24 mouse cellular contexts compared by ENCODE assay signal in genomic region chr3:148602730-148603255, GRCm38 (mm10).
A peak's percentile ranks its signal among the peaks of the same experiment; 100 is the strongest.
DNase-seq lines count a peak whose midpoint lies in the region; ATAC-seq and TF ChIP-seq lines count a peak whose summit lies in the region.
"Had no signal": no experiment of that assay in that cellular context is flagged by ENCODE, and none has a peak within 500 bp of the region (broad histone marks: within the 10 kb centered on the region; RNA-seq: fewer than 3 reads in every experiment).

No protein-coding gene starts in this region.

- H3K36me3 ChIP-seq in forebrain, embryonic 14.5 days (ENCODE audit: control insufficient read depth, insufficient read depth, low read length) = no peaks in the 10 kb centered on the region
- H3K36me3 ChIP-seq in forebrain, postnatal 0 days (ENCODE audit: insufficient read depth) = no peaks in the 10 kb centered on the region
- H3K36me3 ChIP-seq in kidney, adult 2 months (ENCODE audit: control insufficient read depth, insufficient read depth, low read length) = no peaks in the 10 kb centered on the region
- no peaks in the 10 kb centered on the region for H3K36me3 ChIP-seq in midbrain, postnatal 0 days (ENCODE audit: insufficient read depth, low read length)
- no peaks in the 10 kb centered on the region for H3K36me3 ChIP-seq in midbrain, embryonic 11.5 days (ENCODE audit: control insufficient read depth, insufficient read depth, low read length)
- H3K36me3 ChIP-seq: embryonic facial prominence, embryonic 12.5 days; forebrain, embryonic 15.5 days; heart, embryonic 12.5 days; limb, embryonic 13.5 days; liver, embryonic 13.5 days; midbrain, embryonic 15.5 days; stomach, embryonic 15.5 days had no signal

- no peak for TF ChIP-seq POLR2A in kidney, adult 2 months (IDR thresholded peaks at IDR 0.05; ENCODE audit: low read depth, low read length)

- TF ChIP-seq CTCF in forebrain, postnatal 0 days (IDR thresholded peaks at IDR 0.05; ENCODE audit: low read depth) = no peak
- TF ChIP-seq CTCF in kidney, adult 2 months (conservative IDR thresholded peaks at IDR 0.05; ENCODE audit: insufficient read depth, insufficient read length, low read depth, low read length) = no peak
- no peak for TF ChIP-seq CTCF in midbrain, postnatal 0 days (IDR thresholded peaks at IDR 0.05)

- DNase-seq in forebrain, embryonic 14.5 days (ENCODE audit: low spot score) = peak; percentile 23
- DNase-seq in forebrain, postnatal 0 days = no peak
- DNase-seq in kidney, adult 2 months = peak; percentile 58
- no peak for DNase-seq in kidney, adult 11 months
- peak; percentile 14 for DNase-seq in midbrain, postnatal 0 days (ENCODE audit: low spot score)
- DNase-seq in midbrain, embryonic 11.5 days (ENCODE audit: low spot score, missing footprints) = no peak
- DNase-seq in layer of hippocampus, adult 9-11 months = no peak
- DNase-seq: adrenal gland, postnatal 10 days; cerebellum, adult 18-20 months; embryo, embryonic 11 days; kidney, adult 8-10 months; kidney, postnatal 14 days; liver, embryonic 13.5 days; lung, adult 18-20 months; lung, postnatal 14 days; right cerebral cortex, postnatal 25 days had no signal

- 84% methylated on average over 5 of the region's 5 CpGs for WGBS in forebrain, embryonic 14.5 days
- 60% methylated on average over 5 of the region's 5 CpGs for WGBS in forebrain, postnatal 0 days
- WGBS in kidney, adult 2 months = 75% methylated on average over 5 of the region's 5 CpGs
- 85% methylated on average over 5 of the region's 5 CpGs for WGBS in midbrain, postnatal 0 days
- WGBS in midbrain, embryonic 11.5 days = 88% methylated on average over 5 of the region's 5 CpGs

- no peaks in the 10 kb centered on the region for H3K9me3 ChIP-seq in forebrain, embryonic 14.5 days (replicated peaks; ENCODE audit: control insufficient read depth, low read length)
- H3K9me3 ChIP-seq in forebrain, postnatal 0 days (ENCODE audit: low read length) = no peaks in the 10 kb centered on the region
- H3K9me3 ChIP-seq in midbrain, postnatal 0 days (ENCODE audit: low read length) = no peaks in the 10 kb centered on the region
- H3K9me3 ChIP-seq in midbrain, embryonic 11.5 days (ENCODE audit: control insufficient read depth, low read length) = no peaks in the 10 kb centered on the region
- H3K9me3 ChIP-seq: embryonic facial prominence, embryonic 12.5 days; forebrain, embryonic 15.5 days; heart, embryonic 12.5 days; limb, embryonic 13.5 days; liver, embryonic 13.5 days; midbrain, embryonic 15.5 days; stomach, embryonic 15.5 days had no signal

- no peak overlapping the region for H3K9ac ChIP-seq in forebrain, embryonic 14.5 days (ENCODE audit: low read length)
- no peak overlapping the region for H3K9ac ChIP-seq in forebrain, postnatal 0 days
- H3K9ac ChIP-seq in midbrain, postnatal 0 days (replicated peaks; ENCODE audit: low read length, poor library complexity, severe bottlenecking) = no peak overlapping the region
- no peak overlapping the region for H3K9ac ChIP-seq in midbrain, embryonic 11.5 days (ENCODE audit: low read length)
- H3K9ac ChIP-seq: embryonic facial prominence, embryonic 12.5 days; forebrain, embryonic 15.5 days; heart, embryonic 12.5 days; limb, embryonic 13.5 days; liver, embryonic 13.5 days; midbrain, embryonic 15.5 days; stomach, embryonic 15.5 days had no signal

- H3K4me1 ChIP-seq in forebrain, embryonic 14.5 days (ENCODE audit: control insufficient read depth, insufficient read depth, low read length) = no peaks in the 10 kb centered on the region
- no peaks in the 10 kb centered on the region for H3K4me1 ChIP-seq in forebrain, postnatal 0 days (ENCODE audit: insufficient read depth)
- H3K4me1 ChIP-seq in kidney, adult 2 months (ENCODE audit: control insufficient read depth, insufficient read depth, low read length) = no peaks in the 10 kb centered on the region
- no peaks in the 10 kb centered on the region for H3K4me1 ChIP-seq in midbrain, postnatal 0 days (ENCODE audit: insufficient read depth, low read length)
- H3K4me1 ChIP-seq in midbrain, embryonic 11.5 days (ENCODE audit: control insufficient read depth, insufficient read depth, low read length) = no peaks in the 10 kb centered on the region
- H3K4me1 ChIP-seq: embryonic facial prominence, embryonic 12.5 days; forebrain, embryonic 15.5 days; limb, embryonic 13.5 days; liver, embryonic 13.5 days; midbrain, embryonic 15.5 days; stomach, embryonic 15.5 days had no signal

- ATAC-seq in forebrain, embryonic 14.5 days = no peak
- no peak for ATAC-seq in forebrain, postnatal 0 days
- no peak for ATAC-seq in midbrain, postnatal 0 days (ENCODE audit: low FRiP score)
- ATAC-seq in midbrain, embryonic 11.5 days (ENCODE audit: low FRiP score) = no peak
- ATAC-seq: CD4-positive, CD25-positive, alpha-beta regulatory T cell, adult 4 months; forebrain, embryonic 15.5 days; hindbrain, embryonic 16.5 days; midbrain, embryonic 15.5 days had no signal

- H3K27me3 ChIP-seq in forebrain, embryonic 14.5 days (replicated peaks; ENCODE audit: control insufficient read depth, insufficient read depth, low read length) = no peaks in the 10 kb centered on the region
- H3K27me3 ChIP-seq in forebrain, postnatal 0 days (ENCODE audit: insufficient read depth, low read length) = no peaks in the 10 kb centered on the region
- no peaks in the 10 kb centered on the region for H3K27me3 ChIP-seq in kidney, adult 2 months (replicated peaks; ENCODE audit: control insufficient read depth, insufficient read depth, low read length)
- H3K27me3 ChIP-seq in midbrain, postnatal 0 days (ENCODE audit: insufficient read depth, low read length) = no peaks in the 10 kb centered on the region
- no peaks in the 10 kb centered on the region for H3K27me3 ChIP-seq in midbrain, embryonic 11.5 days (ENCODE audit: control insufficient read depth, insufficient read depth, low read length)
- H3K27me3 ChIP-seq: embryonic facial prominence, embryonic 12.5 days; forebrain, embryonic 15.5 days; limb, embryonic 13.5 days; liver, embryonic 13.5 days; midbrain, embryonic 15.5 days; stomach, embryonic 15.5 days had no signal

- no peak overlapping the region for H3K4me2 ChIP-seq in forebrain, embryonic 14.5 days (ENCODE audit: low read length)
- H3K4me2 ChIP-seq in forebrain, postnatal 0 days (ENCODE audit: low read depth) = no peak overlapping the region
- no peak overlapping the region for H3K4me2 ChIP-seq in midbrain, postnatal 0 days (ENCODE audit: low read depth, low read length, poor library complexity, severe bottlenecking)
- H3K4me2 ChIP-seq in midbrain, embryonic 11.5 days = no peak overlapping the region
- H3K4me2 ChIP-seq: embryonic facial prominence, embryonic 12.5 days; forebrain, embryonic 15.5 days; heart, embryonic 12.5 days; limb, embryonic 13.5 days; liver, embryonic 13.5 days; midbrain, embryonic 15.5 days; stomach, embryonic 15.5 days had no signal

- H3K4me3 ChIP-seq in forebrain, embryonic 14.5 days (ENCODE audit: low read depth, low read length) = no peak overlapping the region
- no peak overlapping the region for H3K4me3 ChIP-seq in forebrain, postnatal 0 days (ENCODE audit: low read depth, low read length)
- no peak overlapping the region for H3K4me3 ChIP-seq in kidney, adult 2 months (ENCODE audit: insufficient read depth, low read depth, low read length)
- H3K4me3 ChIP-seq in midbrain, postnatal 0 days (ENCODE audit: low read depth, low read length) = no peak overlapping the region
- H3K4me3 ChIP-seq in midbrain, embryonic 11.5 days (ENCODE audit: low read depth, low read length) = no peak overlapping the region
- H3K4me3 ChIP-seq: embryonic facial prominence, embryonic 12.5 days; forebrain, embryonic 15.5 days; heart, embryonic 12.5 days; limb, embryonic 13.5 days; liver, embryonic 13.5 days; midbrain, embryonic 15.5 days; stomach, embryonic 15.5 days had no signal

- no peak overlapping the region for H3K27ac ChIP-seq in forebrain, embryonic 14.5 days (ENCODE audit: low read depth, low read length)
- H3K27ac ChIP-seq in forebrain, postnatal 0 days (ENCODE audit: low read depth, low read length) = no peak overlapping the region
- H3K27ac ChIP-seq in kidney, adult 2 months (ENCODE audit: insufficient read depth, low read depth, low read length) = no peak overlapping the region
- H3K27ac ChIP-seq in midbrain, postnatal 0 days (ENCODE audit: low read depth, low read length) = no peak overlapping the region
- H3K27ac ChIP-seq in midbrain, embryonic 11.5 days (ENCODE audit: low read depth, low read length) = no peak overlapping the region
- H3K27ac ChIP-seq: embryonic facial prominence, embryonic 12.5 days; forebrain, embryonic 15.5 days; limb, embryonic 13.5 days; liver, embryonic 13.5 days; midbrain, embryonic 15.5 days; stomach, embryonic 15.5 days had no signal

Comparison
In these comparisons a context has a peak if more than half of its experiments do, and no peak if none do; other contexts are left out.
1. DNase-seq: peak in forebrain, embryonic 14.5 days (single experiment), kidney, adult 2 months (single experiment) and midbrain, postnatal 0 days (single experiment); none in forebrain, postnatal 0 days (single experiment), kidney, adult 11 months (single experiment), midbrain, embryonic 11.5 days (single experiment) and layer of hippocampus, adult 9-11 months (single experiment).